In the genomic region with DNA sequence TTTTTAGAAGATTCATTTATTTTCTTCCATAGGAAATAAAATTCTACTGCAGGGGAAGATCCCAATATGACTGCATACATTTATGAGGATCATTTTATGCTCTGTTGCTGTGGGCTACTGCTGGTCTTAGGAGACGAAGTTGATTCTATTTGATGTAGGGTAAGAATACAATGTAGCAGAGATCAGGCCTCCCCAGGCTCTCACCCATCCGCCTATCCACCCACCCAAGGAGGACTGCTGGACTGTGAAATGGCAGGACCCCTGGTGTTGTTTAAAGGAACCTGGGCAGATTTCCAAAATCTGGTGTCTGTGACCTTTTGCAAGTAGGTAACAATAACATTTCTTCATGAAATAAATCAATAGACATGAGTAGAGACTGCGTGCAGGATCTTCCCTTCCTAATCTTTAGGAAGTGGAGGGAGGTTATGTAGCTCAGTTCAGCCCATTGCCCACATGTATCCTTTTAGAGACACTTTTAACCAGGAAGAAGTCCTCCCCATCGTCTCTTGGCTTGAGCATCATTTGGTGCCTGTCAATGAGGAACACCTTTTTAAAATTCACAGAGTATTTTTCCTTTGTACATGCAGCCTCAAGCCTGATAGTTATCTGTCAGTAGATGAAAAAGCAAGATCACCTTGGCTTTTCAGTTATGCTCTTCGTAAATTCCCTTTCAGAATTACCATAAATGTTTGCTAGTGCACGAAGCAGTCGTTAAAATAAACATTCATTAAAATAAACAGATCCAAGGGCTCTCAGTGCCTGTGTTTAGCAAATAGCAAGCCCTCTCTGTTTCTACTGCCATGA, we compare ENCODE assay signal across 14 mouse cellular contexts.
DNase-seq lines count a peak whose midpoint lies in the region; ATAC-seq and TF ChIP-seq lines count a peak whose summit lies in the region.
"Had no signal": no experiment of that assay in that cellular context is flagged by ENCODE, and none has a peak within 500 bp of the region (broad histone marks: within the 10 kb centered on the region; RNA-seq: fewer than 3 reads in every experiment).

No protein-coding gene starts in this region.

- H3K4me2 ChIP-seq in kidney, embryonic 14.5 days (replicated peaks; ENCODE audit: low read depth, low read length), result no peak overlapping the region
- 0 out of 2 replicates have a peak overlapping the region, but pooled peaks have one; percentile 13 for H3K4me2 ChIP-seq in forebrain, embryonic 13.5 days
- no peak overlapping the region for H3K4me2 ChIP-seq in intestine, postnatal 0 days (replicated peaks; ENCODE audit: low read depth)
- peak overlapping the region; percentile 18; the same call in 1 of the 2 replicates for H3K4me2 ChIP-seq in neural tube, embryonic 12.5 days (replicated peaks)
- H3K4me2 ChIP-seq: heart, embryonic 12.5 days; liver, embryonic 11.5 days had no signal

- no peak for DNase-seq in kidney, postnatal 10 days
- no peak for DNase-seq in thymus, postnatal 0 days (ENCODE audit: low spot score)
- no peak for DNase-seq in adrenal gland, postnatal 10 days
- DNase-seq in adipocyte (ENCODE audit: low spot score), result no peak
- DNase-seq: adrenal gland, postnatal 25 days; B cell, adult 2 months; cerebellum, postnatal 10 days; kidney, postnatal 36 days had no signal

- H3K4me1 ChIP-seq in kidney, embryonic 14.5 days (ENCODE audit: control insufficient read depth, insufficient read depth, low read length), result peaks cover 15% of the 10 kb centered on the region; the same call in 1 of the 2 replicates
- H3K4me1 ChIP-seq in forebrain, embryonic 13.5 days, result peaks cover 26% of the 10 kb centered on the region
- H3K4me1 ChIP-seq in intestine, postnatal 0 days (replicated peaks; ENCODE audit: control insufficient read depth, insufficient read depth, low read length), result no peaks in the 10 kb centered on the region
- H3K4me1 ChIP-seq in neural tube, embryonic 12.5 days, result peaks cover 21% of the 10 kb centered on the region

- no peak for TF ChIP-seq CTCF in intestine, postnatal 0 days (IDR thresholded peaks at IDR 0.05; ENCODE audit: low read depth)

- WGBS in kidney, embryonic 14.5 days, result 31% methylated on average over 7 of the region's 7 CpGs
- WGBS in forebrain, embryonic 13.5 days, result 28% methylated on average over 7 of the region's 7 CpGs
- WGBS in intestine, postnatal 0 days, result 38% methylated on average over 7 of the region's 7 CpGs
- WGBS in neural tube, embryonic 12.5 days, result 11% methylated on average over 7 of the region's 7 CpGs

- no peaks in the 10 kb centered on the region for H3K36me3 ChIP-seq in kidney, embryonic 14.5 days (ENCODE audit: control insufficient read depth, insufficient read depth, low read length)
- no peaks in the 10 kb centered on the region for H3K36me3 ChIP-seq in forebrain, embryonic 13.5 days (ENCODE audit: poor library complexity, severe bottlenecking)
- no peaks in the 10 kb centered on the region for H3K36me3 ChIP-seq in intestine, postnatal 0 days (ENCODE audit: control insufficient read depth, insufficient read depth)
- no peaks in the 10 kb centered on the region for H3K36me3 ChIP-seq in neural tube, embryonic 12.5 days
- H3K36me3 ChIP-seq: heart, embryonic 12.5 days had no signal

- no peaks in the 10 kb centered on the region for H3K9me3 ChIP-seq in kidney, embryonic 14.5 days (ENCODE audit: control insufficient read depth, low read length)
- H3K9me3 ChIP-seq in forebrain, embryonic 13.5 days (replicated peaks), result no peaks in the 10 kb centered on the region
- H3K9me3 ChIP-seq in intestine, postnatal 0 days (ENCODE audit: control insufficient read depth), result no peaks in the 10 kb centered on the region
- H3K9me3 ChIP-seq in neural tube, embryonic 12.5 days, result no peaks in the 10 kb centered on the region
- H3K9me3 ChIP-seq: heart, embryonic 12.5 days had no signal

- H3K9ac ChIP-seq in kidney, embryonic 14.5 days (ENCODE audit: low read depth, low read length), result no peak overlapping the region
- no peak overlapping the region for H3K9ac ChIP-seq in forebrain, embryonic 13.5 days
- no peak overlapping the region for H3K9ac ChIP-seq in intestine, postnatal 0 days (ENCODE audit: low read depth, low read length)
- H3K9ac ChIP-seq in neural tube, embryonic 12.5 days, result no peak overlapping the region
- H3K9ac ChIP-seq: heart, embryonic 12.5 days had no signal

- peak overlapping the region; percentile 34; the same call in 1 of the 2 replicates for H3K27ac ChIP-seq in kidney, embryonic 14.5 days (ENCODE audit: low read depth, low read length)
- no peak overlapping the region for H3K27ac ChIP-seq in forebrain, embryonic 13.5 days
- H3K27ac ChIP-seq in intestine, postnatal 0 days (ENCODE audit: low read depth, low read length), result peak overlapping the region; percentile 10; the same call in 1 of the 2 replicates
- H3K27ac ChIP-seq in neural tube, embryonic 12.5 days, result peak overlapping the region; percentile 38; the same call in 1 of the 2 replicates

- no peak overlapping the region for H3K4me3 ChIP-seq in kidney, embryonic 14.5 days (ENCODE audit: low read length)
- no peak overlapping the region for H3K4me3 ChIP-seq in forebrain, embryonic 13.5 days
- H3K4me3 ChIP-seq in intestine, postnatal 0 days (ENCODE audit: low read depth, low read length), result no peak overlapping the region
- H3K4me3 ChIP-seq in neural tube, embryonic 12.5 days, result no peak overlapping the region
- H3K4me3 ChIP-seq: heart, embryonic 12.5 days had no signal

- no peak for ATAC-seq in kidney, embryonic 14.5 days (ENCODE audit: low FRiP score, low TSS enrichment)
- ATAC-seq in forebrain, embryonic 13.5 days, result no peak
- no peak for ATAC-seq in intestine, postnatal 0 days
- peak; percentile 25; the same call in 1 of the 2 replicates for ATAC-seq in neural tube, embryonic 12.5 days (ENCODE audit: low FRiP score, low read depth)

- no peaks in the 10 kb centered on the region for H3K27me3 ChIP-seq in kidney, embryonic 14.5 days (ENCODE audit: control insufficient read depth, insufficient read depth, low read length)
- 0 out of 2 replicates have a peak, but pooled peaks cover 5% of the 10 kb centered on the region for H3K27me3 ChIP-seq in forebrain, embryonic 13.5 days
- H3K27me3 ChIP-seq in intestine, postnatal 0 days (replicated peaks; ENCODE audit: control insufficient read depth, insufficient read depth, low read length), result no peaks in the 10 kb centered on the region
- no peaks in the 10 kb centered on the region for H3K27me3 ChIP-seq in neural tube, embryonic 12.5 days (replicated peaks)
- H3K27me3 ChIP-seq: heart, embryonic 12.5 days had no signal

Comparison
In these comparisons a context has a peak if more than half of its experiments do, and no peak if none do; other contexts are left out.
1. H3K4me2 ChIP-seq: peak in forebrain, embryonic 13.5 days (single experiment) and neural tube, embryonic 12.5 days (single experiment); none in kidney, embryonic 14.5 days (single experiment) and intestine, postnatal 0 days (single experiment).